Mouse (Mus musculus): Measurements from ENCODE around the gene Sec22c. TPM values are rescaled to one million over a fixed set of nuclear protein-coding genes. Genes with fewer than 3 reads are reported as not detected.

The Sec22c gene
- polyA plus RNA-seq, 1 experiment = 9.9 TPM

GRCm38 (mm10) chr9:121697150-121698049, 7.9 kb downstream of the Sec22c start:
- DNase-seq = peak; percentile 74
- TF ChIP-seq CTCF (IDR thresholded peaks at IDR 0.05; ENCODE audit: insufficient read depth, low read length) = peak; percentile 59
- no peak for TF ChIP-seq POLR2A (IDR thresholded peaks at IDR 0.05; ENCODE audit: borderline replicate concordance, extremely low read depth, low read depth, low read length)
- WGBS = 90% methylated on average over 1 of the region's 1 CpGs
- Histone ChIP-seq H3K4me3 (replicated peaks; ENCODE audit: extremely low read depth, low read depth, low read length) (no peak overlapping the region), H3K4me1 (ENCODE audit: control insufficient read depth, insufficient read depth, low read length) (no peaks in the 10 kb centered on the region)

DNA sequence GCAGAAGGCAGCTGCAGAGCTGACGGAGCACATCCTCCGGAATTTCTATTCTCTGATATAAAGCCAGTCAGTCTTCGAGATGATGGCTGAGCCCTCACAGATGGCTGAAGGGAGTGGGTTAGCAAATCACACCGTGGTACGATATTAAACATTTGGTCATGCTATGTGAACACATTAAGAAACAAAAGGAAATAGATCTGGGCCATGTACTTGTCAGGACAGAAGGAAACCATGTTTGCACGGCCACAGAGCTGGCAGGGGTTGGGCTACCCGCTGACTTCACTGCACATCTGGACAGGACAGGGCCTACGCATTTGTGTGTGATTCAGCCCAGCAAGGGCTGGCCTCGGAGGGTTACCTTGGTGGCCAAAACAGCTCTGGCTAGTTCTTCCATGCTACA, 8.7 kb downstream of the Sec22c start:
- 83% methylated on average over 9 of the region's 9 CpGs for WGBS
- no peak for DNase-seq
- no peaks in the 10 kb centered on the region for H3K4me1 ChIP-seq (ENCODE audit: control insufficient read depth, insufficient read depth, low read length)
- H3K4me3 ChIP-seq (replicated peaks; ENCODE audit: extremely low read depth, low read depth, low read length) = no peak overlapping the region
- no peak for TF ChIP-seq CTCF (IDR thresholded peaks at IDR 0.05; ENCODE audit: insufficient read depth, low read length)
- no peak for TF ChIP-seq POLR2A (IDR thresholded peaks at IDR 0.05; ENCODE audit: borderline replicate concordance, extremely low read depth, low read depth, low read length)

GRCm38 (mm10) chr9:121694736-121695135, 10.6 kb downstream of the Sec22c start:
- Histone ChIP-seq H3K4me1 (ENCODE audit: control insufficient read depth, insufficient read depth, low read length) (no peaks in the 10 kb centered on the region), H3K4me3 (replicated peaks; ENCODE audit: extremely low read depth, low read depth, low read length) (no peak overlapping the region)
- WGBS = 75% methylated on average over 12 of the region's 12 CpGs
- TF ChIP-seq POLR2A (IDR thresholded peaks at IDR 0.05; ENCODE audit: borderline replicate concordance, extremely low read depth, low read depth, low read length) = no peak
- no peak for TF ChIP-seq CTCF (IDR thresholded peaks at IDR 0.05; ENCODE audit: insufficient read depth, low read length)
- DNase-seq = no peak

- Histone ChIP-seq H3K4me3 (replicated peaks; ENCODE audit: extremely low read depth, low read depth, low read length) (no peak overlapping the region), H3K4me1 (ENCODE audit: control insufficient read depth, insufficient read depth, low read length) (no peaks in the 10 kb centered on the region)
- 89% methylated on average over 7 of the region's 7 CpGs for WGBS
- TF ChIP-seq POLR2A (IDR thresholded peaks at IDR 0.05; ENCODE audit: borderline replicate concordance, extremely low read depth, low read depth, low read length) (no peak), CTCF (IDR thresholded peaks at IDR 0.05; ENCODE audit: insufficient read depth, low read length) (no peak)
- no peak for DNase-seq
Measured at GRCm38 (mm10) chr9:121690734-121691133, 14.6 kb downstream of the Sec22c start.

DNA sequence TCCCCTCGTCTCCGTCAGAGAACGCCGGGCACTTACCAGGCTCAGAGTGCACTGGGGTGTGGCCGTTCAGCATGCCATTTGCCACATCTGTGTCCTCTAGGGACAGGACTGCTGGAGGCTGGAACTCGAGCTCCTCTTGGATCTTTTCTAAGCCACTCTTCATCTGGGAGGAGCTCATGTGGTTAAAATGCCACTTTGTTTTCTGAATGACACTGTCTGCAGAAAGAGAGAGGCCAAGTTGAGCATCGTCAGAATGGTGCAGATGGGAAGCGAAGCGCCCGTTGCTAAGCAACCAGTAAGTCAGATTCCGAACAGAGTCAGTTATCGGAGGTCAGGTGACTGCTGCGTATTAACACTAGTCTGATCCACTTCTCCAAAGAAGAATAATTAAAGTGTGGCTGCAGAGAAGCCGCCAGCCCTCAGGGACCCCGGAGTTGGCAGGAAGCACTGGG, 15.1 kb downstream of the Sec22c start:
- 78% methylated on average over 15 of the region's 15 CpGs for WGBS
- Histone ChIP-seq H3K4me3 (replicated peaks; ENCODE audit: extremely low read depth, low read depth, low read length) (no peak overlapping the region), H3K4me1 (ENCODE audit: control insufficient read depth, insufficient read depth, low read length) (no peaks in the 10 kb centered on the region)
- DNase-seq = no peak
- TF ChIP-seq CTCF (IDR thresholded peaks at IDR 0.05; ENCODE audit: insufficient read depth, low read length) (no peak), POLR2A (IDR thresholded peaks at IDR 0.05; ENCODE audit: borderline replicate concordance, extremely low read depth, low read depth, low read length) (no peak)

GRCm38 (mm10) chr9:121684702-121685101, 20.6 kb downstream of the Sec22c start:
- WGBS = 81% methylated on average over 7 of the region's 7 CpGs
- H3K4me3 ChIP-seq (replicated peaks; ENCODE audit: extremely low read depth, low read depth, low read length) = no peak overlapping the region
- TF ChIP-seq POLR2A (IDR thresholded peaks at IDR 0.05; ENCODE audit: borderline replicate concordance, extremely low read depth, low read depth, low read length) = no peak
- TF ChIP-seq CTCF (IDR thresholded peaks at IDR 0.05; ENCODE audit: insufficient read depth, low read length) = no peak
- DNase-seq = no peak
- H3K4me1 ChIP-seq (ENCODE audit: control insufficient read depth, insufficient read depth, low read length) = no peaks in the 10 kb centered on the region; the same call in 1 of the 2 replicates

- DNase-seq = no peak
- TF ChIP-seq POLR2A (IDR thresholded peaks at IDR 0.05; ENCODE audit: borderline replicate concordance, extremely low read depth, low read depth, low read length) (no peak), CTCF (IDR thresholded peaks at IDR 0.05; ENCODE audit: insufficient read depth, low read length) (no peak)
- no peak overlapping the region for H3K4me3 ChIP-seq (replicated peaks; ENCODE audit: extremely low read depth, low read depth, low read length)
- H3K4me1 ChIP-seq (ENCODE audit: control insufficient read depth, insufficient read depth, low read length) = peaks cover 16% of the 10 kb centered on the region
- WGBS = 75% methylated on average over 18 of the region's 18 CpGs
Measured at GRCm38 (mm10) chr9:121682037-121682680, 23.1 kb downstream of the Sec22c start.

GRCm38 (mm10) chr9:121681191-121681590, 24.1 kb downstream of the Sec22c start:
- no peak for DNase-seq
- Histone ChIP-seq H3K4me3 (replicated peaks; ENCODE audit: extremely low read depth, low read depth, low read length) (no peak overlapping the region), H3K4me1 (ENCODE audit: control insufficient read depth, insufficient read depth, low read length) (peaks cover 24% of the 10 kb centered on the region)
- WGBS = 78% methylated on average over 8 of the region's 8 CpGs
- TF ChIP-seq POLR2A (IDR thresholded peaks at IDR 0.05; ENCODE audit: borderline replicate concordance, extremely low read depth, low read depth, low read length) = no peak
- TF ChIP-seq CTCF (IDR thresholded peaks at IDR 0.05; ENCODE audit: insufficient read depth, low read length) = no peak

DNA sequence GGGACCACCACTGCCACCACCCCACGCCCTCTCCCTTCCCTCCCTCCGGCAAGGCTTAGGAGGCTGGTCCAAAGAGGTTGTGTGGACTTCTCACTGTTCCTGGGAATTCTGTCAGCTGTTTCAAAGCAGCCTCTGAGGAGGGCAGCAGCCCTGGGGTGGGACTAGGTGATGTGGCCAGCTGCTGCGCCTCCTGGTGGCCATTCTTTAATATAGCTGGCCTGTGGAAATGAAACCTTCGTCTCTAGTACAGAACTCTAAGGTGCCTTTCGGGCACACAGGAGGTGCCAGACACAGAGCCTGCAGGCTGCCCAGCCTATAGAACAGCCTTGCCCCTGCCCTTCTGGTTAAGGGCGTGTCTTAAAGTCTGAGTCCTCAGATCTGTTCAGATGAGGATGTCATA, 25.7 kb downstream of the Sec22c start:
- 20% methylated on average over 6 of the region's 6 CpGs for WGBS

More for the DNA sequence above, 25.7 kb downstream of the Sec22c start:
- Histone ChIP-seq H3K4me3 (replicated peaks; ENCODE audit: extremely low read depth, low read depth, low read length) (no peak overlapping the region), H3K4me1 (ENCODE audit: control insufficient read depth, insufficient read depth, low read length) (peaks cover 24% of the 10 kb centered on the region)
- peak; percentile 47 for DNase-seq
- TF ChIP-seq POLR2A (IDR thresholded peaks at IDR 0.05; ENCODE audit: borderline replicate concordance, extremely low read depth, low read depth, low read length) (no peak), CTCF (IDR thresholded peaks at IDR 0.05; ENCODE audit: insufficient read depth, low read length) (peak; percentile 79)
